Mouse (Mus musculus): ENCODE results near the gene Nmt2. TPM values are rescaled to one million over a fixed set of nuclear protein-coding genes. Genes with fewer than 3 reads are reported as not detected.

The Nmt2 gene
- polyA plus RNA-seq, 1 experiment, result 25.3 TPM

- no peaks in the 10 kb centered on the region for H3K36me3 ChIP-seq (ENCODE audit: control insufficient read depth, insufficient read depth, low read length)
- no peak overlapping the region for H3K4me3 ChIP-seq (ENCODE audit: control insufficient read depth, low read depth, low read length)
- TF ChIP-seq CTCF (IDR thresholded peaks at IDR 0.05; ENCODE audit: control insufficient read depth, insufficient read depth, insufficient replicate concordance, low read depth, low read length) (no peak), POLR2A (IDR thresholded peaks at IDR 0.05; ENCODE audit: control insufficient read depth, low read depth, low read length) (no peak)
- H3K27ac ChIP-seq (ENCODE audit: control insufficient read depth, insufficient read depth, low read depth, low read length), result no peak overlapping the region
- no peaks in the 10 kb centered on the region for H3K4me1 ChIP-seq (ENCODE audit: control insufficient read depth, insufficient read depth, low read length)
- no peaks in the 10 kb centered on the region for H3K27me3 ChIP-seq (ENCODE audit: control insufficient read depth, insufficient read depth, low read length)
These were observed 77.1 kb downstream of the Nmt2 start for GRCm38 (mm10) chr2:3361067-3361466.

- Histone ChIP-seq H3K27me3 (ENCODE audit: control insufficient read depth, insufficient read depth, low read length) (no peaks in the 10 kb centered on the region), H3K36me3 (ENCODE audit: control insufficient read depth, insufficient read depth, low read length) (no peaks in the 10 kb centered on the region), H3K4me1 (ENCODE audit: control insufficient read depth, insufficient read depth, low read length) (no peaks in the 10 kb centered on the region), H3K27ac (ENCODE audit: control insufficient read depth, insufficient read depth, low read depth, low read length) (no peak overlapping the region), H3K4me3 (ENCODE audit: control insufficient read depth, low read depth, low read length) (no peak overlapping the region)
- no peak for TF ChIP-seq CTCF (IDR thresholded peaks at IDR 0.05; ENCODE audit: control insufficient read depth, insufficient read depth, insufficient replicate concordance, low read depth, low read length)
These were observed 81.1 kb downstream of the Nmt2 start for GRCm38 (mm10) chr2:3365127-3365526.

Other genes with a start within 250 kb of the Nmt2 start
- gene Fam171a1, start 170.0 kb upstream of the Nmt2 start, polyA plus RNA-seq (2012; rRNA removed), result 2.5 and 3.4 TPM in 2 replicates
- gene Rpp38, start 48.4 kb downstream of the Nmt2 start, polyA plus RNA-seq (2012; rRNA removed), result 18.4 and 21.0 TPM in 2 replicates
- 0.33 and 20.7 TPM in 2 replicates for gene Acbd7, start 52.0 kb downstream of the Nmt2 start, polyA plus RNA-seq (2012; rRNA removed)
- gene Olah, start 113.0 kb downstream of the Nmt2 start, polyA plus RNA-seq (2012; rRNA removed), result 0.61 and 0.68 TPM in 2 replicates
- gene Meig1, start 138.4 kb downstream of the Nmt2 start, polyA plus RNA-seq (2012; rRNA removed), result 1,007 and 1,294 TPM in 2 replicates
- 5.6 and 6.4 TPM in 2 replicates for gene Dclre1c, start 139.9 kb downstream of the Nmt2 start, polyA plus RNA-seq (2012; rRNA removed)
- gene Suv39h2, start 190.8 kb downstream of the Nmt2 start, polyA plus RNA-seq (2012; rRNA removed), result 5.5 and 8.2 TPM in 2 replicates
- 0.40 and 0.48 TPM in 2 replicates for gene Gm45902, start 228.6 kb downstream of the Nmt2 start, polyA plus RNA-seq (2012; rRNA removed)
- 14.5 and 16.9 TPM in 2 replicates for gene Hspa14, start 228.6 kb downstream of the Nmt2 start, polyA plus RNA-seq (2012; rRNA removed)
- gene Cdnf, start 228.8 kb downstream of the Nmt2 start, polyA plus RNA-seq (2012; rRNA removed), result 1.9 and 2.1 TPM in 2 replicates